In the genomic region with DNA sequence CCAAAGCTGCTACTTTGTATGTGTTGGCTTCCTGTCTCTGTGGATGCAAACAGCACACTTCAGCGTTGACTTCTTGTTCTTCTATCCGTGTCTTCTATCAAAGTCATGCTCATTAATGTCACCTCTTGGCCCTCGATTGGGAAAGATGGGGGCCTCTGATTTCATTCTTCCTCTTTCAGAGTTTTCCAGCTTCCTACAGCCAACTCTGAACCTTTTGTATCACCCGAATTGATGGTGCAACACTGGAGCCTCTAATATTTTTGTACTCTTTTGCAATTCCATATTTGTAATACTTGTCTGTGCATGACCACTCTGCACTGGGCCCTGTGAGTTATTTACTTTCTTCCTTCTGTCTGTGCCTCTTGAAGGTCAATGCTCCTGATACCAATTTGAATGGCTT, we compare ENCODE assay signal across 25 mouse cellular contexts.
A peak's percentile ranks its signal among the peaks of the same experiment; 100 is the strongest.
DNase-seq lines count a peak whose midpoint lies in the region; ATAC-seq lines count a peak whose summit lies in the region.
"Had no signal": no experiment of that assay in that cellular context is flagged by ENCODE, and none has a peak within 500 bp of the region (broad histone marks: within the 10 kb centered on the region; RNA-seq: fewer than 3 reads in every experiment).

No protein-coding gene starts in this region.

- no peaks in the 10 kb centered on the region for H3K9me3 ChIP-seq in intestine, embryonic 14.5 days (ENCODE audit: control insufficient read depth, low read length)
- no peaks in the 10 kb centered on the region for H3K9me3 ChIP-seq in intestine, embryonic 15.5 days
- H3K9me3 ChIP-seq: embryonic facial prominence, embryonic 13.5 days; heart, embryonic 15.5 days; limb, embryonic 15.5 days; liver, embryonic 15.5 days; midbrain, embryonic 12.5 days; neural tube, embryonic 12.5 days had no signal

- DNase-seq in intestine, embryonic 14.5 days (ENCODE audit: low spot score): peak; percentile 12
- DNase-seq in c-Kit-positive CD71-negative TER-119-negative erythroid progenitor cells, embryonic 14.5 days (ENCODE audit: low read depth): peak; percentile 10
- peak; percentile 8 for DNase-seq in lung, postnatal 10 days
- peak; percentile 9 to 16 for DNase-seq in monocyte, adult 2 months (ENCODE audit: low read depth in 1 of 2, low spot score in 2 of 2)
- no peak for DNase-seq in kidney, adult 11 months
- DNase-seq in right cerebral cortex, postnatal 14 days: no peak
- no peak for DNase-seq in frontal cortex, postnatal 25 days (ENCODE audit: low spot score in 2 of 2)
- DNase-seq: cerebellum, adult 11-12 months; cerebellum, postnatal 14 days; gastrocnemius, postnatal 14 days; heart, postnatal 36 days; kidney, adult 2 months; left cerebral cortex, postnatal 4 days; right cerebral cortex, postnatal 25 days had no signal

- H3K27me3 ChIP-seq in intestine, embryonic 14.5 days (replicated peaks; ENCODE audit: control insufficient read depth, insufficient read depth, low read length): no peaks in the 10 kb centered on the region
- no peaks in the 10 kb centered on the region for H3K27me3 ChIP-seq in intestine, embryonic 15.5 days (replicated peaks)
- H3K27me3 ChIP-seq: embryonic facial prominence, embryonic 13.5 days; heart, embryonic 15.5 days; limb, embryonic 15.5 days; liver, embryonic 15.5 days; midbrain, embryonic 12.5 days; neural tube, embryonic 12.5 days had no signal

- peaks cover 7% of the 10 kb centered on the region for H3K4me1 ChIP-seq in intestine, embryonic 14.5 days (replicated peaks; ENCODE audit: control insufficient read depth, insufficient read depth, low read length)
- no peaks in the 10 kb centered on the region for H3K4me1 ChIP-seq in intestine, embryonic 15.5 days (replicated peaks)
- H3K4me1 ChIP-seq: embryonic facial prominence, embryonic 13.5 days; limb, embryonic 15.5 days; neural tube, embryonic 12.5 days had no signal

- ATAC-seq in intestine, embryonic 14.5 days (replicated peaks; ENCODE audit: low FRiP score, low TSS enrichment, low read depth): no peak
- ATAC-seq in intestine, embryonic 15.5 days: no peak
- ATAC-seq: CD4-positive, CD25-positive, alpha-beta regulatory T cell, adult 4 months; forebrain, embryonic 14.5 days had no signal

- no peak overlapping the region for H3K27ac ChIP-seq in intestine, embryonic 14.5 days (ENCODE audit: low read depth)
- no peak overlapping the region for H3K27ac ChIP-seq in intestine, embryonic 15.5 days
- H3K27ac ChIP-seq: embryonic facial prominence, embryonic 13.5 days; heart, embryonic 15.5 days; kidney, postnatal 0 days; limb, embryonic 15.5 days; liver, embryonic 15.5 days; macrophage; midbrain, embryonic 12.5 days; neural tube, embryonic 12.5 days had no signal

- no peak overlapping the region for H3K4me3 ChIP-seq in intestine, embryonic 14.5 days (ENCODE audit: low read depth, low read length)
- no peak overlapping the region for H3K4me3 ChIP-seq in intestine, embryonic 15.5 days (replicated peaks)
- H3K4me3 ChIP-seq: embryonic facial prominence, embryonic 13.5 days; heart, embryonic 15.5 days; limb, embryonic 15.5 days; liver, embryonic 15.5 days; midbrain, embryonic 12.5 days; neural tube, embryonic 12.5 days had no signal

- 84% methylated on average over 4 of the region's 4 CpGs for WGBS in intestine, embryonic 14.5 days
- 89% methylated on average over 4 of the region's 4 CpGs for WGBS in intestine, embryonic 15.5 days

- no peak overlapping the region for H3K9ac ChIP-seq in intestine, embryonic 14.5 days (ENCODE audit: low read length)
- no peak overlapping the region for H3K9ac ChIP-seq in intestine, embryonic 15.5 days
- H3K9ac ChIP-seq: embryonic facial prominence, embryonic 13.5 days; heart, embryonic 15.5 days; limb, embryonic 15.5 days; liver, embryonic 15.5 days; midbrain, embryonic 12.5 days; neural tube, embryonic 12.5 days had no signal

- H3K4me2 ChIP-seq in intestine, embryonic 14.5 days (ENCODE audit: low read length): no peak overlapping the region
- no peak overlapping the region for H3K4me2 ChIP-seq in intestine, embryonic 15.5 days (replicated peaks)
- H3K4me2 ChIP-seq: embryonic facial prominence, embryonic 13.5 days; heart, embryonic 15.5 days; limb, embryonic 15.5 days; liver, embryonic 15.5 days; midbrain, embryonic 12.5 days; neural tube, embryonic 12.5 days had no signal

- H3K36me3 ChIP-seq in intestine, embryonic 14.5 days (ENCODE audit: control insufficient read depth, insufficient read depth, low read length): no peaks in the 10 kb centered on the region
- no peaks in the 10 kb centered on the region for H3K36me3 ChIP-seq in intestine, embryonic 15.5 days
- H3K36me3 ChIP-seq: embryonic facial prominence, embryonic 13.5 days; heart, embryonic 15.5 days; liver, embryonic 15.5 days; midbrain, embryonic 12.5 days; neural tube, embryonic 12.5 days had no signal

Comparison
In these comparisons a context has a peak if more than half of its experiments do, and no peak if none do; other contexts are left out.
1. DNase-seq: peak in intestine, embryonic 14.5 days (single experiment), c-Kit-positive CD71-negative TER-119-negative erythroid progenitor cells, embryonic 14.5 days (single experiment), lung, postnatal 10 days (single experiment) and monocyte, adult 2 months (2 of 2); none in kidney, adult 11 months (single experiment), right cerebral cortex, postnatal 14 days (single experiment) and frontal cortex, postnatal 25 days (0 of 2).